Mouse (Mus musculus) layer of hippocampus, postnatal 36 days (tissue): ENCODE data around the gene Cpm. TPM values are rescaled to one million over a fixed set of nuclear protein-coding genes. Genes with fewer than 3 reads are reported as not detected.
"Not testable (repeated sequence)": the region's sequence is repeated elsewhere in the genome, so short reads cannot be mapped to it uniquely, and the experiment has no call there.

Experiments
- DNase-seq, 2 experiments: peaks; one replicate each; pipeline ENCODE4 v3.0.0; 2022
- total RNA-seq, 2 experiments: library from RNA; stranded (reverse); gene quantifications; 2 replicates each; pipeline ENCODE4 v1.2.3; 2021

Gene Cpm
- total RNA-seq, 2 experiments from 2014 or later: 9.1 to 9.4 TPM

- no peak for DNase-seq
These were observed 22.1 kb upstream of the Cpm start for GRCm38 (mm10) chr10:117607051-117607803.

GRCm38 (mm10) chr10:117607804-117608279 lies 21.5 kb upstream of the Cpm start:
- DNase-seq: no peak

- no peak for DNase-seq
These were observed 20.8 kb upstream of the Cpm start for GRCm38 (mm10) chr10:117608487-117608886.

GRCm38 (mm10) chr10:117608988-117609809 lies 20.1 kb upstream of the Cpm start:
- no peak for DNase-seq

GRCm38 (mm10) chr10:117609810-117610090 lies 19.6 kb upstream of the Cpm start:
- DNase-seq: no peak

GRCm38 (mm10) chr10:117610160-117610764 lies 19.0 kb upstream of the Cpm start:
- no peak for DNase-seq

GRCm38 (mm10) chr10:117610794-117611384 lies 18.4 kb upstream of the Cpm start:
- DNase-seq: no peak

GRCm38 (mm10) chr10:117611503-117611902 lies 17.8 kb upstream of the Cpm start:
- no peak for DNase-seq

- DNase-seq: no peak
These were observed 17.3 kb upstream of the Cpm start for GRCm38 (mm10) chr10:117611976-117612375.

- DNase-seq: no peak
These were observed 16.4 kb upstream of the Cpm start for GRCm38 (mm10) chr10:117612621-117613584.

GRCm38 (mm10) chr10:117613960-117614359 lies 15.3 kb upstream of the Cpm start:
- no peak for DNase-seq

GRCm38 (mm10) chr10:117614387-117614786 lies 14.9 kb upstream of the Cpm start:
- DNase-seq: no peak

- DNase-seq: no peak
These were observed 14.1 kb upstream of the Cpm start for GRCm38 (mm10) chr10:117615239-117615638.

GRCm38 (mm10) chr10:117615746-117616145 lies 13.6 kb upstream of the Cpm start:
- DNase-seq: no peak

GRCm38 (mm10) chr10:117616191-117616680 lies 13.1 kb upstream of the Cpm start:
- DNase-seq: no peak

GRCm38 (mm10) chr10:117616765-117617164 lies 12.5 kb upstream of the Cpm start:
- not testable (repeated sequence) for DNase-seq

GRCm38 (mm10) chr10:117617568-117618345 lies 11.5 kb upstream of the Cpm start:
- DNase-seq: no peak

- DNase-seq: no peak
These were observed 10.0 kb upstream of the Cpm start for GRCm38 (mm10) chr10:117619041-117619861.

GRCm38 (mm10) chr10:117619862-117620179 lies 9.5 kb upstream of the Cpm start:
- DNase-seq: no peak

- DNase-seq: no peak
These were observed 8.8 kb upstream of the Cpm start for GRCm38 (mm10) chr10:117620530-117620929.
